Mouse (Mus musculus) urinary bladder, postnatal 36 days (tissue): Measurements from ENCODE around the gene Ostm1.
A peak's percentile ranks its signal among the peaks of the same experiment; 100 is the strongest.

Source experiments
- DNase-seq, 2 experiments: peaks; one replicate each; pipeline ENCODE4 v3.0.0; 2022; ENCODE audit warnings: low spot score in 2 of 2, mixed read lengths in 1 of 2

Gene Ostm1

GRCm38 (mm10) chr10:42679586-42679985 is 96.0 kb downstream of the Ostm1 start:
- no peak for DNase-seq

GRCm38 (mm10) chr10:42680582-42681001 is 97.0 kb downstream of the Ostm1 start:
- DNase-seq: no peak

GRCm38 (mm10) chr10:42682421-42682820 is 98.8 kb downstream of the Ostm1 start:
- no peak for DNase-seq

GRCm38 (mm10) chr10:42687873-42688272 is 104.3 kb downstream of the Ostm1 start:
- DNase-seq: no peak

- DNase-seq: no peak
Observed at GRCm38 (mm10) chr10:42689694-42690093, 106.1 kb downstream of the Ostm1 start.

- no peak for DNase-seq
Observed at GRCm38 (mm10) chr10:42690233-42691028, 106.8 kb downstream of the Ostm1 start.

- DNase-seq: no peak
Observed at GRCm38 (mm10) chr10:42691051-42691450, 107.4 kb downstream of the Ostm1 start.

GRCm38 (mm10) chr10:42692095-42692494 is 108.5 kb downstream of the Ostm1 start:
- no peak for DNase-seq

- DNase-seq: no peak
Observed at GRCm38 (mm10) chr10:42692794-42693193, 109.2 kb downstream of the Ostm1 start.

GRCm38 (mm10) chr10:42693482-42693881 is 109.9 kb downstream of the Ostm1 start:
- DNase-seq: no peak

GRCm38 (mm10) chr10:42696361-42696760 is 112.7 kb downstream of the Ostm1 start:
- DNase-seq: no peak

GRCm38 (mm10) chr10:42697007-42697406 is 113.4 kb downstream of the Ostm1 start:
- peak; percentile 51 to 58 for DNase-seq

- no peak for DNase-seq
Observed at GRCm38 (mm10) chr10:42698375-42698774, 114.8 kb downstream of the Ostm1 start.

GRCm38 (mm10) chr10:42698994-42699393 is 115.4 kb downstream of the Ostm1 start:
- no peak for DNase-seq

GRCm38 (mm10) chr10:42702111-42702510 is 118.5 kb downstream of the Ostm1 start:
- no peak for DNase-seq

- DNase-seq: peak in 1 of 2 experiments; percentile 19
Observed at GRCm38 (mm10) chr10:42714676-42715075, 131.1 kb downstream of the Ostm1 start.

GRCm38 (mm10) chr10:42715366-42716035 is 131.9 kb downstream of the Ostm1 start:
- no peak for DNase-seq

GRCm38 (mm10) chr10:42722116-42722515 is 138.5 kb downstream of the Ostm1 start:
- no peak for DNase-seq

GRCm38 (mm10) chr10:42723275-42724232 is 139.9 kb downstream of the Ostm1 start:
- no peak for DNase-seq

- DNase-seq: no peak
Observed at GRCm38 (mm10) chr10:42729607-42730006, 146.0 kb downstream of the Ostm1 start.

- no peak for DNase-seq
Observed at GRCm38 (mm10) chr10:42734546-42735060, 151.0 kb downstream of the Ostm1 start.

GRCm38 (mm10) chr10:42751813-42752212 is 168.2 kb downstream of the Ostm1 start:
- DNase-seq: no peak
